ENCODE assay signal across 19 mouse cellular contexts in the genomic region with DNA sequence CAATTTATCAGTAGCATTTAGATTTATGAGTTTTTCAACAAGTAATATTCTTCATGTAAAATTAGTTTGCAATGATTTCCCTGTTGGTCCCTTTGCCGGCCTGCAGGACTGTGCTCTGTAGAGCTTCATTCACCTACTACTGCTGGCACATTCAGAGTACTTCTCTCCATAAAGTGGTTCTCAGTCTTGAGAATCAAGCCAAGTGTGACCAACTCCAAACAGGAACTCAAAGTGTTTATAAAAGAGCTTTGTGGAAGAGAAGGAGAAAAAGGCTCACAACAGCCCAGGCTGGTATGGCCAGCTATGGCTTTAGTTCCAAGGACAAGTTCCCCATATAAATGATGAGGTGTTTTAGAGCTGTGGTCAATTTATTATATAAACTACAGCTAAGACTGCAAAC.
"Had no signal": no experiment of that assay in that cellular context is flagged by ENCODE, and none has a peak within 500 bp of the region (broad histone marks: within the 10 kb centered on the region; RNA-seq: fewer than 3 reads in every experiment).

No protein-coding gene starts in this region.

- ATAC-seq: hindbrain, postnatal 0 days; inflammation-experienced regulatory T-cells, adult 6 months; intestine, embryonic 16.5 days; midbrain, embryonic 15.5 days had no signal

- H3K4me1 ChIP-seq: limb, embryonic 13.5 days; liver, embryonic 13.5 days; midbrain, embryonic 12.5 days; midbrain, embryonic 15.5 days; neural tube, embryonic 12.5 days; neural tube, embryonic 15.5 days had no signal

- H3K9ac ChIP-seq: hindbrain, embryonic 14.5 days; limb, embryonic 13.5 days; liver, embryonic 13.5 days; midbrain, embryonic 12.5 days; midbrain, embryonic 15.5 days; neural tube, embryonic 12.5 days; neural tube, embryonic 15.5 days had no signal

- H3K4me3 ChIP-seq: limb, embryonic 13.5 days; liver, embryonic 13.5 days; midbrain, embryonic 12.5 days; midbrain, embryonic 15.5 days; neural tube, embryonic 12.5 days; neural tube, embryonic 15.5 days had no signal

- H3K4me2 ChIP-seq: hindbrain, embryonic 14.5 days; limb, embryonic 13.5 days; liver, embryonic 13.5 days; midbrain, embryonic 12.5 days; midbrain, embryonic 15.5 days; neural tube, embryonic 12.5 days; neural tube, embryonic 15.5 days had no signal

- H3K27me3 ChIP-seq: limb, embryonic 13.5 days; liver, embryonic 13.5 days; midbrain, embryonic 12.5 days; midbrain, embryonic 15.5 days; neural tube, embryonic 12.5 days; neural tube, embryonic 15.5 days had no signal

- H3K27ac ChIP-seq: hindbrain, embryonic 14.5 days; hindbrain, postnatal 0 days; limb, embryonic 13.5 days; liver, embryonic 13.5 days; macrophage; midbrain, embryonic 12.5 days; midbrain, embryonic 15.5 days; neural tube, embryonic 12.5 days; neural tube, embryonic 15.5 days; stomach, postnatal 0 days had no signal

- H3K36me3 ChIP-seq: limb, embryonic 13.5 days; liver, embryonic 13.5 days; midbrain, embryonic 12.5 days; midbrain, embryonic 15.5 days; neural tube, embryonic 12.5 days; neural tube, embryonic 15.5 days had no signal

- H3K9me3 ChIP-seq: limb, embryonic 13.5 days; liver, embryonic 13.5 days; midbrain, embryonic 12.5 days; midbrain, embryonic 15.5 days; neural tube, embryonic 12.5 days; neural tube, embryonic 15.5 days had no signal

- DNase-seq: kidney, adult 18-20 months; kidney, postnatal 36 days; left cerebral cortex, postnatal 4 days; liver, embryonic 13.5 days; right cerebral cortex, adult 18-20 months; right cerebral cortex, postnatal 14 days; right cerebral cortex, postnatal 4 days; thymus, postnatal 25 days had no signal
